Mouse (Mus musculus) Patski (cell line): ENCODE data around the gene Tdp1. TPM values are rescaled to one million over a fixed set of nuclear protein-coding genes. Genes with fewer than 3 reads are reported as not detected.
"Not testable (repeated sequence)": the region's sequence is repeated elsewhere in the genome, so short reads cannot be mapped to it uniquely, and the experiment has no call there.

Experiments
- ATAC-seq: fragments of 100-300 bp; one replicate; pipeline ENCODE4 v1.8.0; 2021
- CTCF ChIA-PET: fragments of 350-600 bp; sonication (Branson Sonifier 250); formaldehyde crosslinking; loops from one replicate; lab custom pipeline; 2022; ENCODE audit warnings: inconsistent platforms; lab: Charles Lee
- POLR2A ChIA-PET: fragments of 350-600 bp; sonication (Branson Sonifier 250); formaldehyde crosslinking; loops from one replicate; lab custom pipeline; 2022; ENCODE audit warnings: antibody characterized with exemption, inconsistent platforms; lab: Charles Lee
- DNase-seq: peaks from one replicate; pipeline ENCODE4 v3.0.0-alpha.2; 2011; ENCODE audit warnings: low read depth, low spot score
- H3K27me3 ChIP-seq: fragments of 371-371 bp; one replicate; pipeline ENCODE4 v1.5.1; 2021
- CTCF ChIP-seq: fragments of 100-300 bp; IDR thresholded peaks from one replicate; pipeline ENCODE4 v1.5.1; 2021
- in situ Hi-C: fragments of 300-500 bp; cut with MboI; formaldehyde crosslinking; loops from 3 replicates; pipeline ENCODE4 v1.11.1; 2018; ENCODE audit warnings: low pct_unique_long_range_greater_than_20kb, mixed read lengths
- polyA plus RNA-seq: library from polyadenylated mRNA; unstranded; gene quantifications from one replicate; pipeline ENCODE4 v1.2.3, GENCODE M21; 2021

Gene Tdp1
- polyA plus RNA-seq, 1 experiment from 2014 or later = 17.0 TPM

DNA sequence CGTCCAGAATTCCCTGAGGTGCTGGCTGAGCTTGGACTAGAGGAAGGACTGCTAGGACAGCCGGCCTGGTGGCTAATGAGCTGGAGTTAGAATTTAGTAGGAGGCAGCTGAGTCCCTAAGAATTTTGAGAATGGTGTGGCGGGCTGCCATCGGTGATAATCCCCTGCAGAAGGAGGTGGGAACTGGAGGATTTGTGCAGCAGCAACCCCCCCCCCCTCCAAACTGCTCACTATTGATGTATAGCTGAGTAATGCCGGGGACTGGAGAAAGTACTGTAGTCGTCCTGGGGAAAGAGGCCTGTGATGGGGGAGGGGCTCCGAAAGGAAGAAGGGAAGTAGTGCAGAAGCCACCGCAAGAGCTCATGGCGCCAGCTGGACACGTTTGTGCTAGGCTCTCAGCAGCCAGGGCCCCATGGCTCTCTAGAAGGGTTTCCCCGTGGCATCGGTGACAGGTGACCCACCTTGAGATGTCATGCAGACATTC is 82.6 kb downstream of the Tdp1 start:
- H3K27me3 ChIP-seq = peaks cover 75% of the 10 kb centered on the region
- TF ChIP-seq CTCF = no peak
- POLR2A ChIA-PET = interaction anchor here (0.6 kb wide), 1 partner anchor 695 kb away, joined by 4 read pairs; no protein-coding TSS in a partner anchor
- in situ Hi-C loops = loop anchor here (10.0 kb wide), 2 partner anchors 72 to 882 kb away; no protein-coding TSS in a partner anchor
- no peak for DNase-seq
- CTCF ChIA-PET = no interaction called here
- no peak for ATAC-seq

DNA sequence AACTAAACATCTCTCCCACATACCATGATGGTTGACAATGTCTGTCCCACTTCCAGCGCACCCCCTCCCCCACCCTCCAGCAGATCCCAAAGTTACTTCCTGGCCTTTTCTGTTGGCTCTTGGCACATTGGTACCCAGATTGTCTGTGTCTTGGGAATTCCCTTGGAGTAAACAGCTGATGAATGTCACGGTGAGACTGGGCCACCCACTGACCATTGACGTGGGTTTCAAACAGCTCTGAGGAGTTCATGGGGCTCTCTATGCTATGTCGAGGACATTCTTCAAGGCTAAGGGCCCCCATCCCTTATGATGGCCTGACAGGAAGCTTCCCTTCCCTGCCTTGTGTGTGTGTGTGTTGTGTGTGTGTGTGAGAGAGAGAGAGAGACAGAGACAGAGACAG is 85.6 kb downstream of the Tdp1 start:
- TF ChIP-seq CTCF = no peak
- POLR2A ChIA-PET = no interaction called here
- ATAC-seq (no peak), DNase-seq (no peak)
- CTCF ChIA-PET = interaction anchor here (0.7 kb wide), 1 partner anchor 63 kb away, joined by 3 read pairs; no protein-coding TSS in a partner anchor
- peaks cover 52% of the 10 kb centered on the region for H3K27me3 ChIP-seq
- in situ Hi-C loops = loop anchor here (10.0 kb wide), 2 partner anchors 75 to 885 kb away; no protein-coding TSS in a partner anchor

DNA sequence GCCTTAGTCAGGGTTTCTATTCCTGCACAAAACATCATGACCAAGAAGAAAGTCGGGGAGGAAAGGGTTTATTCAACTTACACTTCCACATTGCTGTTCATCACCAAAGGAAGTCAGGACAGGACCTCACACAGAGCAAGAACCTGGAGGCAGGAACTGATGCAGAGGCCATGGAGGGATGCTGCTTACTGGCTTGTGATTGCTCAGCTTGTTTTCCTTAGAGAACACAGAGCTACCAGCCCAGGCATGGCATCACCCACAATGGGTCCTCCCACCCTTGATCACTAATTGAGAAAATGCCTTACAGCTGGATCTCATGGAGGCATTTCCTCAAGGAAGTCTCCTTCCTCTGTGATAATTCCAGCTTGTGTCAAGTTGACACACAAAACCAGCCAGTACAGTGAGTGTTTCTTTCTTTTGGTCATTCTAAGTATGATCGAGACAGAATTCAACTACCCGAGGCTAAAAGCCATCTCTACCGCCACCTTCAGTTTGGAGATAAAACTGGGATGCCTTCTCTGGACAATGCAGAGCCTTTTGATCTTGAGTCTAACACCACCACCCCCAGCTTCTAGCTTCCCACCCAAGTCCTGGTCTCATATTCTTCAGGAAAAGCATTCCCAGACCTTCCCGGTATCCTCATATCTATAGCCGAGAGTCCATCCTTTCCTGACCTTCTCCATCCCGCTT is 87.0 kb downstream of the Tdp1 start:
- peaks cover 37% of the 10 kb centered on the region for H3K27me3 ChIP-seq
- CTCF ChIA-PET = interaction anchor here (0.8 kb wide), 1 partner anchor 67 kb away, joined by 3 read pairs; no protein-coding TSS in a partner anchor
- DNase-seq, ATAC-seq, POLR2A ChIA-PET, in situ Hi-C loops: not testable (repeated sequence)

DNA sequence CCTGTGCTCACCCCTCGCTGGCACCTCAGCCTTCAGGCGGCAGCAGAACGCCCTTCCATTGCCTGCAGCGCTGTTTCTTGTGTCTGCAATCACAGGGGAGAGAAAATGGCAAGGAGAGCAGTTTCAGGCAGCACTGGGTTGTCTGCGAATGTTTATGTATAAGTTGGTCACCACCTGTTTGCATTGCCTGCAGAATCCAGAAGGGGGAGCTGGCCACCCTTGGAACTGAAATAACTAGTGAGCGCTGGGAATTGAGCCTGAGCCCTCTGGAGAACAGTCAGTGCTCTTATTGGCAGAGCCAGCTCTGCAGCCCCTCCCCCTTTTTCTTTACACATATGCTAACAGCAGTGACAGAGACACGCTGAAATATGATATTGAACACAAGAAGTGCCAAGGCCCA is 88.5 kb downstream of the Tdp1 start:
- ChIA-PET CTCF (no interaction called here), POLR2A (no interaction called here)
- in situ Hi-C loops = no loop called here
- DNase-seq = no peak
- H3K27me3 ChIP-seq = peaks cover 25% of the 10 kb centered on the region
- ATAC-seq = no peak
- TF ChIP-seq CTCF = no peak

- H3K27me3 ChIP-seq = peaks cover 20% of the 10 kb centered on the region
- no peak for ATAC-seq
- no peak for DNase-seq
- ChIA-PET CTCF (interaction anchor here (3.1 kb wide), 1 partner anchor 10 kb away, joined by 7 read pairs; the partner anchor contains the start of gene Kcnk13), POLR2A (no interaction called here)
- in situ Hi-C loops = no loop called here
- TF ChIP-seq CTCF = no peak
These were observed 89.3 kb downstream of the Tdp1 start for GRCm38 (mm10) chr12:99973659-99974058.

GRCm38 (mm10) chr12:99979541-99979940 is 95.2 kb downstream of the Tdp1 start:
- CTCF ChIA-PET = no interaction called here
- in situ Hi-C loops = no loop called here
- POLR2A ChIA-PET = no interaction called here
- DNase-seq = no peak
- H3K27me3 ChIP-seq = peaks cover 21% of the 10 kb centered on the region
- no peak for ATAC-seq
- TF ChIP-seq CTCF = no peak

- in situ Hi-C loops = no loop called here
- ChIA-PET CTCF (no interaction called here), POLR2A (no interaction called here)
- peaks cover 69% of the 10 kb centered on the region for H3K27me3 ChIP-seq
- no peak for ATAC-seq
- no peak for TF ChIP-seq CTCF
- DNase-seq = no peak
These were observed 102.5 kb downstream of the Tdp1 start for GRCm38 (mm10) chr12:99986797-99987196.

DNA sequence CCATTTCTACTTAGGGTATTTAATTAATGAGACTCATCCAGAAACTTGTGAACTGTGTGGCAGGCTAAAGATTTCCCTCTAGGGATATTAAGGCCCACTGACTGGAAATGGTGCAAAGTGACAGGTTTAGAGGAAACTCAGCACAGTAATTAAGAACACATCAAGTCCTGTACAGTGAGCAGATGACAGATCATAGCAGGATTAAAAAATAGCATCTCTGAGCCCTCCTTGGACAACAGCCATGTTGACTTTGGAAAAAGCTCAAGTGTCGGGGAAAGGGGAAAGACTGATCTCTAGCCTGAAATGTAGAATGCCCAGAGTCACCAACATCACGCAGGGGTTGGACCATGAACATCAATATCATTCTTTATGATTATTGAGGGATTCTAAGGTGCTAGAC is 103.8 kb downstream of the Tdp1 start:
- no peak for TF ChIP-seq CTCF
- DNase-seq (no peak), ATAC-seq (no peak)
- in situ Hi-C loops = no loop called here
- POLR2A ChIA-PET = no interaction called here
- H3K27me3 ChIP-seq = peaks cover 60% of the 10 kb centered on the region
- CTCF ChIA-PET = no interaction called here

DNA sequence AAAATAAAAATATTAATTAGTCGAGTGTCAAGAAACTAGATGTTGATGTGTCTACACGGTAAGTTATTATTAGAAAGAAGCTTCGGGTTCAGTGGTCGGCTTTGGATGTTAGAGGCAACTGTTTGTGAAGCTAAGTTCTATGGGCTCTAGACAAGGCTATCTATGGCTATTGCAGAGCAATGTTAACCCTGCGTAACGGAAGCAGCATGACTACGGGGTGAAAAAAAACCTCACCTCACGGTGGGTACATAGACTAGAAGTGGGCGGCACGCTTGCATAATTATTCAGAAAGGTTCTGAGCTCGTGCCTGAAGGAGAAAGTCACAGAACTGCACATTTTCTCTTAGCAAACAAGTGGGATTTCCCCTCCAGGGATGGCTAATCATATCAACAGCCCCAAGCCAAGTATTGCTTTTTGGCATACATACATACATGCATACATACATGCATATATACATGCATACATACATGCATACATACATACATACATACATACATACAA is 108.1 kb downstream of the Tdp1 start:
- ChIA-PET CTCF (no interaction called here), POLR2A (no interaction called here)
- no peak for TF ChIP-seq CTCF
- no peak for ATAC-seq
- in situ Hi-C loops = no loop called here
- peaks cover 53% of the 10 kb centered on the region for H3K27me3 ChIP-seq
- DNase-seq = no peak

DNA sequence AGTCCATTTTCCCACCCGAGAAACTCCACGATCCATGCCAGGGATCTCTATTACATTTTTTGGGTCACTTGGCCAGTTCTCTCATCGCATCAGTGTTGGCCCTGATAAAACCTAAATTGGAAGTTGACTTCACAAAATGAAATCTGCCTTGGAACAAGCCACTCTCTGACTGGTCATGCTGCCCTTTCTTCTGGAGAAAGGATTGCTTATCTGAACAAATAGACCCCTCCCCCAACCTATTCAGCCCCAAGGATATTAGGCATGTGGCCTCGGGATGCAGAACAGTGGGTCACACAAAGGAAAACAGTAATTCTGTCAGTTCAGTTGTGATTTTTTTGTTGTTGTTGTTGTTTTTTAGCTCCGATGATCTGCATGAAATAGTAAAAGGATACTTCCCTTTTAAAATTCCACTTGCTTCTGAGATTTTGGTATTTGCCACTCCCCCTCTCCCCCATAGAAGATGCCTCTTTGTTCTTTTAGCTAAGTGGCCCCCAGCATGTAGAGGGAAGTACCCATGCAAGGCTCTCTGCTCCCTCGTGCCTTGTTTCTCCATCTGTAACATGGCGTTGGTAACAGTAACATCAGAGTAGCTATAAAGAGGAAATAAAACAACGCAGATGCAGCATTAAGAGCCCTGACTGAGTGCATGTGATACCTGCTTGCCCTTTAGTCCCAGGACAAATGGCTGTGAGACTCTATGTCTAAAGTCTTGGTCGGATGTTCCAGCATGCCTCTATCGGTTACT is 109.0 kb downstream of the Tdp1 start:
- in situ Hi-C loops = no loop called here
- CTCF ChIA-PET = no interaction called here

GRCm38 (mm10) chr12:99995951-99996350 is 111.6 kb downstream of the Tdp1 start:
- H3K27me3 ChIP-seq = peaks cover 57% of the 10 kb centered on the region
- CTCF ChIA-PET = no interaction called here
- TF ChIP-seq CTCF = no peak
- no peak for ATAC-seq
- in situ Hi-C loops = no loop called here
- POLR2A ChIA-PET = no interaction called here
- no peak for DNase-seq

More for the DNA sequence above, 109.0 kb downstream of the Tdp1 start:
- peaks cover 57% of the 10 kb centered on the region for H3K27me3 ChIP-seq
- TF ChIP-seq CTCF = no peak
- POLR2A ChIA-PET = no interaction called here
- ATAC-seq (no peak), DNase-seq (no peak)
